Mouse (Mus musculus) CD4-positive naive resting alpha-beta T cell, adult 76 days (primary cell): ENCODE measurements around the gene Gm7298. TPM values are rescaled to one million over a fixed set of nuclear protein-coding genes. Genes with fewer than 3 reads are reported as not detected.

Source experiments
- total RNA-seq: library from RNA; stranded (reverse); gene quantifications from one replicate; pipeline ENCODE4 v1.2.4, GENCODE M21; 2023

The Gm7298 gene
- not detected for total RNA-seq

DNA sequence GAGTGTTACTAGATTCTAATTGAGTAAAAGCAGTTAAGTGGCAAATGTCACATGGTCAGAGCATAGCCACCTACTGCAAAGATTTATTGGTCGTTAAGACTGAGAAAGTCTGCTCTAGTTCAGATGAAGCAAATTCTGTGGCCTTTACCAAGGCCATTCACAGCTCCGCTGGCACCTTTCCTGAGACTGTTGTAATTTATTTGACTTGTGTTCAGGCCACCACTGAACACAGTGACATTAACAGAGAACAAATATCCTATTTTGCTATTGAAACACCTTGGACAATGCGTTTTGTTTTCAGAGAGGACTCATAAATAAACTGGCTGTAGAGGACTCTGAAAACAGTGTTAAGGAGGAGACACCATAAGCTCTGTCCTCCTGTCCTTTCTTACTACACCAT, at the start of gene Gm7298:
Gene Gm7298 (plus strand): TSS at position 301 of the 400 bp plus-strand sequence.

DNA sequence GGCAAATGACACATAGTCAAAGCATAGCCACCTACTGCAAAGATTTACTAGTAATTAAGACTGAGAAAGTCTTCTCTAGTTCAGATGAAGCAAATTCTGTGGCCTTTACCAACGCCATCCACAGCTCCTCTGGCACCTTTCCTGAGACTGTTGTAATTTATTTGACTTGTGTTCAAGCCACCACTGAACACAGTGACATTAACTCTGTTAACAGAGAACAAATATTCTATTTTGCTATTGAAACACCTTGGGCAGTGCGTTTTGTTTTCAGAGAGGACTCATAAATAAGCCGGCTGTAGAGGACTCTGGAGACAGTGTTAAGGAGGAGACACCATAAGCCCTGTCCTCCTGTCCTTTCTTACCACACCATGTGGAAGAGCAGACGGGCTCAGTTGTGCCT, 105.5 kb downstream of the Gm7298 start, which contains the start of gene Mug1:
Gene Mug1 (plus strand): TSS at position 271 of the 400 bp plus-strand sequence.

Other genes starting within 250 kb of the Gm7298 start
- gene A2m, start 97.6 kb upstream of the Gm7298 start, total RNA-seq: not detected
- not detected for gene Mug1, start 105.6 kb downstream of the Gm7298 start, total RNA-seq